Mouse (Mus musculus) heart, adult 2 months (tissue): ENCODE results near the gene Pard6b. TPM values are rescaled to one million over a fixed set of nuclear protein-coding genes. Genes with fewer than 3 reads are reported as not detected.

Experiments
- DNase-seq, 2 experiments: peaks; one replicate each; pipeline ENCODE4 v3.0.0; 2021
- H3K27ac ChIP-seq: fragments of 200-600 bp; 2 replicates; pipeline ENCODE4 v1.8.1; 2022
- H3K27me3 ChIP-seq: fragments of 200-500 bp; 2 replicates; pipeline ENCODE4 v1.6.1; 2012; ENCODE audit warnings: mild to moderate bottlenecking, low read length, inconsistent platforms, mixed read lengths; ENCODE audit not compliant: control insufficient read depth, insufficient read depth
- H3K36me3 ChIP-seq: fragments of 200-500 bp; 2 replicates; pipeline ENCODE4 v1.6.1; 2012; ENCODE audit warnings: low read length, inconsistent platforms; ENCODE audit not compliant: control insufficient read depth, insufficient read depth
- H3K4me1 ChIP-seq: fragments of 200-500 bp; 2 replicates; pipeline ENCODE4 v1.6.1; 2011; ENCODE audit warnings: low read length; ENCODE audit not compliant: control insufficient read depth, insufficient read depth
- H3K4me3 ChIP-seq: fragments of 200-600 bp; 2 replicates; pipeline ENCODE4 v1.8.1; 2022
- H3K79me2 ChIP-seq: fragments of 200-500 bp; replicated peaks from 2 replicates; pipeline ENCODE4 v1.6.1; 2012; ENCODE audit warnings: mild to moderate bottlenecking, inconsistent platforms, low read length, moderate library complexity, mixed read lengths; ENCODE audit not compliant: control insufficient read depth, insufficient read depth
- H3K9ac ChIP-seq: fragments of 200-500 bp; 2 replicates; pipeline ENCODE4 v1.6.1; 2012; ENCODE audit warnings: low read depth, mild to moderate bottlenecking, control low read depth, inconsistent platforms, low read length, mixed read lengths
- CTCF ChIP-seq: fragments of 200-600 bp; IDR thresholded peaks from 2 replicates; pipeline ENCODE4 v1.8.1; 2022; ENCODE audit warnings: antibody characterized with exemption, mild to moderate bottlenecking, moderate library complexity
- EP300 ChIP-seq: fragments of 200-500 bp; IDR thresholded peaks from 2 replicates; pipeline ENCODE4 v1.6.1; 2011; ENCODE audit warnings: low read depth, low read length, control low read depth; ENCODE audit not compliant: insufficient read depth
- POLR2A ChIP-seq: fragments of 200-500 bp; IDR thresholded peaks from 2 replicates; pipeline ENCODE4 v1.6.1; 2011; ENCODE audit warnings: mild to moderate bottlenecking, low read depth, low read length, control low read depth; ENCODE audit not compliant: insufficient read depth
- WGBS: fragments of 180-500 bp; shearing (Covaris S2); methylation state at CpG from one replicate; pipeline ENCODE4 v1.1.7; 2018; 5-methylcytosine and 5-hydroxymethylcytosine counted together
- intact Hi-C: fragments of 180-260 bp; cut with DNase I; formaldehyde crosslinking; loops from one replicate; pipeline ENCODE4 v1.15.1; 2025
- polyA plus RNA-seq: library from polyadenylated mRNA; depleted of rRNA; stranded (reverse); fragments of >200 nt; gene quantifications from 2 replicates; pipeline ENCODE4 v1.2.3, GENCODE M21; 2012
- total RNA-seq, 2 experiments: library from RNA; stranded (reverse); gene quantifications; 2 replicates each; pipeline ENCODE4 v1.2.3; 2021

The Pard6b gene
- total and polyA plus RNA-seq, 3 experiments = 2.0 to 2.4 (median 2.2) TPM

DNA sequence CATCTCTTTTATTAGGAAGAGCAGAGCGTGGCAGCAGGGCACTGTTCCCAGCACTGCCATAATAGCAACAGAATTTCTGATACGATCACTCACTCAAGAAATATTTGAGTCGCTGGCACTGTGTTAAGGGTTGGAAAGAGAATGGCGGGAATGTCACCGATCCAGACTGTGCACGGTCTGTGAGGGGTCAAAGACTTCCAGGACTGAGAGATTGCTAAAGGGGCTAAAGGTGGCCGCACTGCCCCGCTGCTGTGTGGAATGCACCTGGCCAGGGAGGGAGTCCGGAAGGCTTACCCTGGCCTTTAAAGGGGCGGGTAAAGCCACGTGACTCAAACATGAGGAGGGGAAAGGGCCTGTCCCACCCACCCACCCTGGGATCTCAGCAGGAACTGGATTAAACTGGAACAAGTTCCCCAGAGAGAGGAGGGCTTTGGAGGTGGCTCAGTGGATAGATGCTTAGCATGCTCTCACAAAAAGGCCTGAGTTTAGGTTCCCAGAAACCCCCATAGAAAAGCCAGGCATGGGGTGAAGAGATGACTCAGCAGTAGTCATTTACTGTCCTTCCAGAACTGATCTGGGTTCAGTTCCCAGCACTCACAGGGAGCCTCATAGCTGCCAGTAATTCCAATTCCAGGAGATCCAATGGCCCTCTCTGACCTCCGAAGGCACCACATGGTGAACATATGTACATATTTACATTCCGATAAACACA, 22.2 kb upstream of the Pard6b start:
- WGBS = 28% methylated on average over 13 of the region's 13 CpGs
- TF ChIP-seq CTCF = no peak
- no peak for TF ChIP-seq POLR2A
- no peak for TF ChIP-seq EP300
- H3K79me2 ChIP-seq = no peaks in the 10 kb centered on the region
- intact Hi-C loops = no loop called here
- H3K4me1 ChIP-seq = no peaks in the 10 kb centered on the region
- no peaks in the 10 kb centered on the region for H3K36me3 ChIP-seq
- no peak overlapping the region for H3K4me3 ChIP-seq
- no peak for DNase-seq
- H3K27ac ChIP-seq = no peak overlapping the region
- H3K27me3 ChIP-seq = no peaks in the 10 kb centered on the region
- no peak overlapping the region for H3K9ac ChIP-seq

DNA sequence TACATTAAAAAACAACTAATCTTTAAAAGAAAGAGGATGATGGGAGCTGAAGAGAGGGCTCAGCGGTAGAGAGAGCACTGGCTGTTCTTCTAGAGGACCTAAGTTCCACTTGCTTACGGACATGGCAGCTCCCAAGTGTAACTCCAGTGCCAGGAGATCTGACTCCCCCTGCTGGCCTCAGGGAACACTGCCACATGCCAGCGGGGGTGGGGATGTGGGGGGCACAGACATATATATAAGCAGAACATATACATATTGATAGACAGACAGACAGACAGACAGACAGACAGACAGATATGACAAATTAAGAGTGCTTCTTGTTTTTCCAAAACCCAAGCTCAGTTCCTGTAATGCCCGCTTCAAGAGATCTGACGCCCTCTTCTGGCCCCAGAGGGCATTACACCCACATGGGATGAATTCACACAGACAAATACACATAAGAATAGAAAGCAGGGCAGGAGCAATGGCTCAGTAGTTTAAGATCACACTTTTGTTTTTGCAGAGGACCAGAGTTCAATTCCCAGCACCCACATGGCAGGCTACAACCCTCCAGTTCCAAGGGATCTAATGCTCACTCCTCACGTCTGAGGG, 21.5 kb upstream of the Pard6b start:
- no peak overlapping the region for H3K9ac ChIP-seq
- H3K27ac ChIP-seq = no peak overlapping the region
- intact Hi-C loops = no loop called here
- TF ChIP-seq CTCF (peak; percentile 25; the same call in 1 of the 2 replicates), POLR2A (no peak)
- no peaks in the 10 kb centered on the region for H3K27me3 ChIP-seq
- DNase-seq = no peak
- no peak overlapping the region for H3K4me3 ChIP-seq
- no peaks in the 10 kb centered on the region for H3K4me1 ChIP-seq
- no peaks in the 10 kb centered on the region for H3K36me3 ChIP-seq
- WGBS = 76% methylated on average over 6 of the region's 6 CpGs
- no peaks in the 10 kb centered on the region for H3K79me2 ChIP-seq

DNA sequence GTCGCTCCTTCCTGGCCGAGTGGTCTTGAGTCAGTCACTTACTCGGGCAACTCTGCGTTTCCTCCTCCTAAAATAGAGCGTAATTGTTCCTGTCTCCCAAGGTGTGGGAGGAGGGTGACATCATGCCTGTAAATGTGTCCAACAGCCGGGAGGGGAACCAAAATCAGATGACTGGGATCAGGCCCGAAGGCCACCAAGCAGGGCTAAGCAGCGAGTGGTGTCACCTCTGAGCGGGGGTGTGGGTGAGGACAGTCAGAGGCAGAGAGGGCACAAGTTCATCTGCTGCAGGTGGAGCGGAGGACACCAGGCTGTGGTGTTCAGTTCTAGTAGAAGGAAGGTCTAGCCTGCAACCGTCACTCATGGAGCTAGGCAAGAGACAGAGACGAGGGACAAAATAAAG, 17.1 kb upstream of the Pard6b start:
- no peak overlapping the region for H3K4me3 ChIP-seq
- WGBS = 50% methylated on average over 12 of the region's 12 CpGs
- no peak overlapping the region for H3K9ac ChIP-seq
- TF ChIP-seq POLR2A (no peak), EP300 (no peak), CTCF (no peak)
- H3K27me3 ChIP-seq = no peaks in the 10 kb centered on the region
- DNase-seq = no peak
- intact Hi-C loops = no loop called here
- no peaks in the 10 kb centered on the region; the same call in 1 of the 2 replicates for H3K4me1 ChIP-seq
- H3K27ac ChIP-seq = no peak overlapping the region
- no peaks in the 10 kb centered on the region for H3K36me3 ChIP-seq
- H3K79me2 ChIP-seq = no peaks in the 10 kb centered on the region

DNA sequence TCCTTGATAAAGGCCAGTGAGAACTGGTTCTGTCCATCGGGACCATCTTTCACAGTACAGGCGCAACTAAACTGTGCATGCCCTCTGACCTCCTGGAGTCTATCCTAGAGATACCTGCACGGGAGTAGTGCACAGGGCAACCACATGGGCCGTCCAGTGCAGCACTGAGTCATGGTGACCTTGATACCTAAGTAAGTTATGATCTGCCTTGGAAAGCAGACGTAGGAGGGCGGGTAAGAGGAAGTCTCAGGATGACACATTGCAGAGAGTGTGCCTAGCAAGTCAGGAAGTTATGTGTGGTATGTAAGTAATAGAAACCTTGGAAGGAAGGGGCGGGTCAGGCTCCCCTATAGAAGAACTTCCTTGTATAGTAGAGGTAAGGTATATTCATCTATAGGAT, 15.3 kb upstream of the Pard6b start:
- no peak overlapping the region for H3K4me3 ChIP-seq
- DNase-seq = no peak
- intact Hi-C loops = no loop called here
- no peak for TF ChIP-seq POLR2A
- no peak for TF ChIP-seq CTCF
- no peak for TF ChIP-seq EP300
- no peaks in the 10 kb centered on the region for H3K27me3 ChIP-seq
- H3K79me2 ChIP-seq = no peaks in the 10 kb centered on the region
- no peak overlapping the region for H3K9ac ChIP-seq
- no peaks in the 10 kb centered on the region for H3K36me3 ChIP-seq
- no peaks in the 10 kb centered on the region; the same call in 1 of the 2 replicates for H3K4me1 ChIP-seq
- 64% methylated on average over 7 of the region's 7 CpGs for WGBS
- H3K27ac ChIP-seq = no peak overlapping the region

DNA sequence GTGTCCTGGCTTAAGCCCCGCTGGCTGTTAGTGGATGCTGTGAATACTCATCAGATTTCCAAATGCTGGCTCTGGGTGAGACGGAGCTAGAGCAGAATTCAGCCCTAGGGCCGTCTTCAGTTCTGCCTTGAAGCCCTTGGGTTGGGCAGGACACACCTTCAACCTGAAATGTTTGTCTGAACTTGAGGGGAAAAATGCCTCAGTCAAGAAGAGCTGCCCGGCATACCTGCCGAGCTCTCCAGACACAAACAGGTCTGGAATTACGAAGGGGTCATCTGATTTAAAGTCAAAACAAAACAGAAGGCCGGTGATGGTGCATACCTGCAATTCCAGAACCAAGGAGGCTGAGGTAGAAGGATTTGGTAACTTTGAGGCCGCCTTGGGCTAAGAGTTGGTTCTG, 14.0 kb upstream of the Pard6b start:
- Histone ChIP-seq H3K27me3 (no peaks in the 10 kb centered on the region), H3K4me1 (no peaks in the 10 kb centered on the region; the same call in 1 of the 2 replicates), H3K79me2 (no peaks in the 10 kb centered on the region), H3K36me3 (no peaks in the 10 kb centered on the region), H3K4me3 (no peak overlapping the region), H3K9ac (no peak overlapping the region), H3K27ac (no peak overlapping the region)
- TF ChIP-seq POLR2A (no peak), EP300 (no peak), CTCF (no peak)
- WGBS = 86% methylated on average over 8 of the region's 8 CpGs
- intact Hi-C loops = no loop called here
- no peak for DNase-seq

DNA sequence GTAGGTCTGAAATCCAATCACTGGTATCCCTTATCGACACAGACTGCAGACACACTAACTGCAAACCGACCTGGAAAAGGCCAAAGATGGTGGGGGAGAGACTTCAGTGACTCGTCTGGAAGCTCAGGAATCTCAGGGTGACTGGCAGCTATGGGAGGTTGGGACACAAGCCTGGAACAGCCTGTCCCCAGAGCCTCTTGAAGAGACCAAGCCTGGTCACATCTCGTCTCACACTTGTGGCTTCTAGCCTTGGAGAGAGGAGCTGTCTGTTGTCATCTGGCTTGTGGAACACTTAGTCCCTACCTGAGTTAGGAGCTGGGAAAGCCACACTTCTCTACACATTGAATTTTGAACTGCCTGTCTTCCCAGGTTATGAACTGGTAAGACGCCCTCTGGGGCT, 10.4 kb upstream of the Pard6b start:
- intact Hi-C loops = no loop called here
- Histone ChIP-seq H3K9ac (no peak overlapping the region), H3K27ac (no peak overlapping the region)

More for the DNA sequence above, 10.4 kb upstream of the Pard6b start:
- no peaks in the 10 kb centered on the region for H3K27me3 ChIP-seq
- peaks cover 1% of the 10 kb centered on the region; the same call in 1 of the 2 replicates for H3K4me1 ChIP-seq
- peak in 1 of 2 experiments; percentile 31 for DNase-seq
- no peaks in the 10 kb centered on the region for H3K79me2 ChIP-seq
- no peaks in the 10 kb centered on the region for H3K36me3 ChIP-seq
- 53% methylated on average over 5 of the region's 5 CpGs for WGBS
- H3K4me3 ChIP-seq = no peak overlapping the region
- TF ChIP-seq CTCF = no peak
- peak; percentile 69; the same call in 1 of the 2 replicates for TF ChIP-seq EP300
- TF ChIP-seq POLR2A = 0 out of 2 replicates have a peak, but pooled peaks have one; percentile 24
